In genomic region chr7:112502845-112503244, GRCm38 (mm10) we compare ENCODE assay signal across 10 mouse cellular contexts.
DNase-seq lines count a peak whose midpoint lies in the region; ATAC-seq and TF ChIP-seq lines count a peak whose summit lies in the region.
"Had no signal": no experiment of that assay in that cellular context is flagged by ENCODE, and none has a peak within 500 bp of the region (broad histone marks: within the 10 kb centered on the region; RNA-seq: fewer than 3 reads in every experiment).

No protein-coding gene starts in this region.

- no peak overlapping the region for H3K4me3 ChIP-seq in heart, embryonic 11.5 days (ENCODE audit: low read depth, low read length)
- H3K4me3 ChIP-seq in ES-Bruce4 (ENCODE audit: low read depth, low read length) = no peak overlapping the region
- no peak overlapping the region for H3K4me3 ChIP-seq in forebrain, embryonic 16.5 days (replicated peaks; ENCODE audit: low read length)
- H3K4me3 ChIP-seq in limb, embryonic 15.5 days = no peak overlapping the region

- peak overlapping the region; percentile 62; the same call in 1 of the 2 replicates for H3K27ac ChIP-seq in heart, embryonic 11.5 days (ENCODE audit: low read depth, low read length)
- H3K27ac ChIP-seq in ES-Bruce4 (ENCODE audit: insufficient read depth, low read length) = peak overlapping the region; percentile 34; the same call in 1 of the 2 replicates
- no peak overlapping the region for H3K27ac ChIP-seq in forebrain, embryonic 16.5 days (ENCODE audit: low read length)
- H3K27ac ChIP-seq in limb, embryonic 15.5 days = peak overlapping the region; percentile 78
- H3K27ac ChIP-seq: heart, adult 2 months had no signal

- no peaks in the 10 kb centered on the region for H3K27me3 ChIP-seq in heart, embryonic 11.5 days (ENCODE audit: control insufficient read depth, insufficient read depth, low read length)
- no peaks in the 10 kb centered on the region for H3K27me3 ChIP-seq in ES-Bruce4 (ENCODE audit: control insufficient read depth, insufficient read depth, low read length, poor library complexity, severe bottlenecking)
- 0 out of 2 replicates have a peak, but pooled peaks cover 3% of the 10 kb centered on the region for H3K27me3 ChIP-seq in forebrain, embryonic 16.5 days (replicated peaks; ENCODE audit: control insufficient read depth, insufficient read depth, low read length)
- H3K27me3 ChIP-seq in limb, embryonic 15.5 days = no peaks in the 10 kb centered on the region

- TF ChIP-seq POLR2A in ES-Bruce4 (IDR thresholded peaks at IDR 0.05; ENCODE audit: insufficient read depth, low read length) = no peak

- H3K4me2 ChIP-seq in heart, embryonic 11.5 days = no peak overlapping the region
- H3K4me2 ChIP-seq in forebrain, embryonic 16.5 days (ENCODE audit: low read length) = peak overlapping the region; percentile 46
- 0 out of 2 replicates have a peak overlapping the region, but pooled peaks have one; percentile 21 for H3K4me2 ChIP-seq in limb, embryonic 15.5 days

- H3K9ac ChIP-seq in heart, embryonic 11.5 days (ENCODE audit: low read depth, low read length) = no peak overlapping the region
- H3K9ac ChIP-seq in ES-Bruce4 (ENCODE audit: low read depth, poor library complexity, severe bottlenecking) = peak overlapping the region; percentile 0; the same call in 1 of the 2 replicates
- no peak overlapping the region for H3K9ac ChIP-seq in forebrain, embryonic 16.5 days (replicated peaks; ENCODE audit: low read depth, low read length)
- H3K9ac ChIP-seq in limb, embryonic 15.5 days = no peak overlapping the region

- intact Hi-C loops in left cerebral cortex, postnatal 36 days (cut with DNase I) = no loop called here

- H3K36me3 ChIP-seq in heart, embryonic 11.5 days (ENCODE audit: control insufficient read depth, insufficient read depth, low read length) = no peaks in the 10 kb centered on the region
- no peaks in the 10 kb centered on the region for H3K36me3 ChIP-seq in ES-Bruce4 (ENCODE audit: control insufficient read depth, insufficient read depth, low read length, poor library complexity, severe bottlenecking)
- no peaks in the 10 kb centered on the region for H3K36me3 ChIP-seq in forebrain, embryonic 16.5 days (ENCODE audit: control insufficient read depth, insufficient read depth)
- H3K36me3 ChIP-seq in limb, embryonic 15.5 days = no peaks in the 10 kb centered on the region

- DNase-seq in heart, adult 8-10 months (ENCODE audit: low spot score) = no peak
- no peak for DNase-seq in frontal cortex, postnatal 36 days (ENCODE audit: low spot score in 2 of 2)
- DNase-seq in left cerebral cortex, postnatal 36 days (ENCODE audit: low spot score in 2 of 2) = no peak
- DNase-seq in adrenal gland, postnatal 10 days = no peak
- DNase-seq: heart, adult 2 months; liver had no signal

- WGBS in heart, embryonic 11.5 days (ENCODE audit: insufficient replicate concordance) = 34% methylated on average over 5 of the region's 5 CpGs
- 39% methylated on average over 5 of the region's 5 CpGs for WGBS in forebrain, embryonic 16.5 days
- 13% methylated on average over 5 of the region's 5 CpGs for WGBS in limb, embryonic 15.5 days

- ATAC-seq in heart, embryonic 11.5 days (replicated peaks; ENCODE audit: insufficient number of reproducible peaks, low FRiP score, low TSS enrichment) = no peak
- peak; percentile 49 for ATAC-seq in forebrain, embryonic 16.5 days
- no peak for ATAC-seq in limb, embryonic 15.5 days (ENCODE audit: insufficient number of reproducible peaks, low FRiP score, low TSS enrichment, low read depth)

- H3K4me1 ChIP-seq in heart, embryonic 11.5 days (ENCODE audit: control insufficient read depth, insufficient read depth, low read length) = peaks cover 49% of the 10 kb centered on the region
- H3K4me1 ChIP-seq in ES-Bruce4 (ENCODE audit: control insufficient read depth, insufficient read depth, low read length) = peaks cover 4% of the 10 kb centered on the region
- peaks cover 22% of the 10 kb centered on the region for H3K4me1 ChIP-seq in forebrain, embryonic 16.5 days (replicated peaks; ENCODE audit: control insufficient read depth, insufficient read depth, low read length)
- peaks cover 65% of the 10 kb centered on the region for H3K4me1 ChIP-seq in limb, embryonic 15.5 days

- no peaks in the 10 kb centered on the region for H3K9me3 ChIP-seq in heart, embryonic 11.5 days (replicated peaks; ENCODE audit: control insufficient read depth, low read length)
- H3K9me3 ChIP-seq in ES-Bruce4 (replicated peaks; ENCODE audit: control insufficient read depth, insufficient read depth, low read length, poor library complexity, severe bottlenecking) = no peaks in the 10 kb centered on the region
- H3K9me3 ChIP-seq in forebrain, embryonic 16.5 days (ENCODE audit: control insufficient read depth, low read length) = no peaks in the 10 kb centered on the region
- no peaks in the 10 kb centered on the region for H3K9me3 ChIP-seq in limb, embryonic 15.5 days

- TF ChIP-seq CTCF in ES-Bruce4 (IDR thresholded peaks at IDR 0.05; ENCODE audit: low read depth, low read length) = no peak

- no peak for TF ChIP-seq EP300 in ES-Bruce4 (IDR thresholded peaks at IDR 0.05; ENCODE audit: insufficient read depth, low read depth, low read length)
